Mouse (Mus musculus): ENCODE measurements around the gene Sin3b. TPM values are rescaled to one million over a fixed set of nuclear protein-coding genes. Genes with fewer than 3 reads are reported as not detected.

Gene Sin3b
- polyA plus RNA-seq, 1 experiment from 2014 or later = 144 TPM

DNA sequence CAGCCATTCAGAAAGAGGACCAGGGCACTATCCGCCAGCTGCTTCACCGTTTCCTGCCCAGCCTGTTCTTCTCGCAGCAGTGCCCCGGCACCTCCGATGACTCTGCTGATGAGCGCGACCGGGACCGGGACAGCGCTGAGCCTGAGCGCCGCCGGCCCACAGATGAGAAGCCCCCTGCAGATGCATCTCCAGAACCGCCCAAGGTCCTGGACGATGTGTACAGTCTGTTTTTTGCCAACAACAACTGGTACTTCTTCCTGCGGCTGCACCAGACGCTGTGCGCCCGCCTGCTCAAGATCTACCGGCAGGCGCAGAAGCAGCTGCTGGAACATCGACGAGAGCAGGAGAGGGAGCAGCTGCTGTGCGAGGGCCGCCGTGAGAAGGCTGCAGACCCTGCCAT, 26.8 kb downstream of the Sin3b start:
- no peak for ATAC-seq (ENCODE audit: insufficient read depth, low FRiP score)
- Histone ChIP-seq H3K27ac (ENCODE audit: low read length) (no peak overlapping the region), H3K4me3 (replicated peaks; ENCODE audit: low read length) (no peak overlapping the region), H3K9ac (ENCODE audit: low read length) (no peak overlapping the region), H3K27me3 (ENCODE audit: control insufficient read depth, insufficient read depth, low read length) (no peaks in the 10 kb centered on the region), H3K4me2 (ENCODE audit: low read depth, low read length) (no peak overlapping the region), H3K9me3 (replicated peaks; ENCODE audit: control insufficient read depth, low read length) (no peaks in the 10 kb centered on the region), H3K36me3 (ENCODE audit: control insufficient read depth, insufficient read depth, low read length) (peaks cover 44% of the 10 kb centered on the region), H3K4me1 (ENCODE audit: control insufficient read depth, insufficient read depth, low read length) (no peaks in the 10 kb centered on the region)
- 94% methylated on average over 26 of the region's 26 CpGs for WGBS

DNA sequence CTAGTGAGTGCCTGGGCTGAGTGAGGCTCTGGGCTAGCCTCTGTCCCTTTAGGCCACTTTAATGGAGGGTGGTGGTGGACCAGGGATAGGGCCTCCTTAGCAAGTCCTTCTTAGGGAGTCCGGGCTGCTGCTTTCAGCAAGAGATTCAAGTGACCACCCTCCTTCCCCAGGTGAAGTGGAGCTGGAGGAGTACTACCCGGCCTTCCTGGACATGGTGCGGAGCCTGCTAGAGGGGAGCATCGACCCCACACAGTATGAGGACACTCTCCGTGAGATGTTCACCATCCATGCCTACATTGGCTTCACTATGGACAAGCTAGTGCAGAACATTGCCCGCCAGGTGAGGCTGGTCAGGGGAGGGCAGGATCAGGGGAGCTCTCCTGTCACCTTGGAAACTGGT, 27.2 kb downstream of the Sin3b start:
- no peak for ATAC-seq (ENCODE audit: insufficient read depth, low FRiP score)
- Histone ChIP-seq H3K4me2 (ENCODE audit: low read depth, low read length) (no peak overlapping the region), H3K9ac (ENCODE audit: low read length) (no peak overlapping the region), H3K27ac (ENCODE audit: low read length) (no peak overlapping the region), H3K27me3 (ENCODE audit: control insufficient read depth, insufficient read depth, low read length) (no peaks in the 10 kb centered on the region), H3K4me3 (replicated peaks; ENCODE audit: low read length) (no peak overlapping the region), H3K4me1 (ENCODE audit: control insufficient read depth, insufficient read depth, low read length) (no peaks in the 10 kb centered on the region), H3K36me3 (ENCODE audit: control insufficient read depth, insufficient read depth, low read length) (peaks cover 43% of the 10 kb centered on the region), H3K9me3 (replicated peaks; ENCODE audit: control insufficient read depth, low read length) (no peaks in the 10 kb centered on the region)
- 99% methylated on average over 6 of the region's 6 CpGs for WGBS

DNA sequence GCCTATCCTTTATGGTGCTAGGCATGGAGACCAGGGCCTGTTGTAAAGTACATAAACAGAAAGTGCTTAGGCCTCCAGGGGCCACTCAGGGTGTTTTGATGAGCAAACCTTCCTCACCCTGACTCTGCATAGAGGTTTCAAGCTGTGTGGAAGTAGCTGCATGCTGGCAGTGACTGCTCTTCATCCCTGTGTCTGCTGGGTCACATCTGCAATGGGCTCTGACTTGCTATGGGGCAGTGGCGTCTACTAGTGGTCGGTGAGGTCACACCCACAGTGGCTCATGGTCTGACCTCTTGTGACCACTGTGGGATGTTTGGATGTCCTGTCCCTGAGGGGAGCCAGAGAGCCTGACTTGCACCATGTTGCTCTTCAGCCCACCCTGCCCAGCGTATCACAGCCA, 28.0 kb downstream of the Sin3b start:
- Histone ChIP-seq H3K4me2 (ENCODE audit: low read depth, low read length) (no peak overlapping the region), H3K36me3 (ENCODE audit: control insufficient read depth, insufficient read depth, low read length) (peaks cover 48% of the 10 kb centered on the region), H3K27me3 (ENCODE audit: control insufficient read depth, insufficient read depth, low read length) (no peaks in the 10 kb centered on the region), H3K9me3 (replicated peaks; ENCODE audit: control insufficient read depth, low read length) (no peaks in the 10 kb centered on the region), H3K4me1 (ENCODE audit: control insufficient read depth, insufficient read depth, low read length) (no peaks in the 10 kb centered on the region), H3K9ac (ENCODE audit: low read length) (no peak overlapping the region), H3K27ac (ENCODE audit: low read length) (no peak overlapping the region), H3K4me3 (replicated peaks; ENCODE audit: low read length) (no peak overlapping the region)
- no peak for ATAC-seq (ENCODE audit: insufficient read depth, low FRiP score)
- 82% methylated on average over 3 of the region's 3 CpGs for WGBS

DNA sequence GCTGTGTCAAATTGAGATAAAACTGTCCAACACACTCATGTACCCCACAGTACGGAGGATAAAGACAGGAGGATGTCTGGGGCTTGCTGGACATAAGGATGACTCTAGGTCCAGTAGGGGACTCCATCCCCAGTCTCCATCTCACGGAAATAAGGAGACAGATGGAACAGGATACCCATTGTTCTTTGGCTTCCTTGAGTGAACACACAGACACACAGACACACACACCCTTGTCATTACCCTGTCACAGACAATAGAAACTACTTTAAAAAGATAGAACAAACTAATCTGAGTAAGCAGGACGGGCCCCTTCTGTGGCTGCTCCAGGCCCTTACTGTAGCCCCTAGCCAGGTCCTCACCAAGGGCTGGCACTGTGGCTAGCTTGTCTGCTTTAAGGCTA, 29.2 kb downstream of the Sin3b start:
- 72% methylated on average over 3 of the region's 3 CpGs for WGBS
- ATAC-seq (ENCODE audit: insufficient read depth, low FRiP score) = no peak
- peaks cover 46% of the 10 kb centered on the region for H3K36me3 ChIP-seq (ENCODE audit: control insufficient read depth, insufficient read depth, low read length)
- no peak overlapping the region for H3K4me3 ChIP-seq (replicated peaks; ENCODE audit: low read length)
- H3K9me3 ChIP-seq (replicated peaks; ENCODE audit: control insufficient read depth, low read length) = no peaks in the 10 kb centered on the region
- no peak overlapping the region for H3K4me2 ChIP-seq (ENCODE audit: low read depth, low read length)
- H3K4me1 ChIP-seq (ENCODE audit: control insufficient read depth, insufficient read depth, low read length) = no peaks in the 10 kb centered on the region
- no peak overlapping the region for H3K27ac ChIP-seq (ENCODE audit: low read length)
- no peak overlapping the region for H3K9ac ChIP-seq (ENCODE audit: low read length)
- no peaks in the 10 kb centered on the region for H3K27me3 ChIP-seq (ENCODE audit: control insufficient read depth, insufficient read depth, low read length)

DNA sequence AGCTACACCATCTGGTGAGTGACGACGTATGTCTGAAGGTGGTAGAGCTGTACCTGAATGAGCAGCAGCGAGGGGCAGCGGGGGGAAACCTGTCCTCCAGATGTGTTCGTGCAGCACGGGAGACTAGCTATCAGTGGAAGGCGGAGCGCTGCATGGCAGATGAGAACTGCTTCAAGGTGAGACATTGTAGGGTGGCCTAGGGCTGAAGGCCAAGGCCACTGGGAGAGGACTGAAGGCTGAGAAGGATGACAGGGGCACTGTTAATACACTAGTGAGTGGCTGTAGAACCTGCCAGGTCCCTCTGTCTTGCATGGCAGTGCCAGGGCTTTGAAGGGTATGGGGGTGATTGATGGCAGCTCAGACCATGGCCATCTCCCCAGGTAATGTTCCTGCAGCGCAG, 30.1 kb downstream of the Sin3b start:
- no peak for ATAC-seq (ENCODE audit: insufficient read depth, low FRiP score)
- Histone ChIP-seq H3K9ac (ENCODE audit: low read length) (no peak overlapping the region), H3K4me3 (replicated peaks; ENCODE audit: low read length) (no peak overlapping the region), H3K36me3 (ENCODE audit: control insufficient read depth, insufficient read depth, low read length) (peaks cover 51% of the 10 kb centered on the region), H3K27me3 (ENCODE audit: control insufficient read depth, insufficient read depth, low read length) (no peaks in the 10 kb centered on the region), H3K4me1 (ENCODE audit: control insufficient read depth, insufficient read depth, low read length) (no peaks in the 10 kb centered on the region), H3K9me3 (replicated peaks; ENCODE audit: control insufficient read depth, low read length) (no peaks in the 10 kb centered on the region), H3K4me2 (ENCODE audit: low read depth, low read length) (no peak overlapping the region), H3K27ac (ENCODE audit: low read length) (no peak overlapping the region)
- WGBS = 94% methylated on average over 9 of the region's 9 CpGs

DNA sequence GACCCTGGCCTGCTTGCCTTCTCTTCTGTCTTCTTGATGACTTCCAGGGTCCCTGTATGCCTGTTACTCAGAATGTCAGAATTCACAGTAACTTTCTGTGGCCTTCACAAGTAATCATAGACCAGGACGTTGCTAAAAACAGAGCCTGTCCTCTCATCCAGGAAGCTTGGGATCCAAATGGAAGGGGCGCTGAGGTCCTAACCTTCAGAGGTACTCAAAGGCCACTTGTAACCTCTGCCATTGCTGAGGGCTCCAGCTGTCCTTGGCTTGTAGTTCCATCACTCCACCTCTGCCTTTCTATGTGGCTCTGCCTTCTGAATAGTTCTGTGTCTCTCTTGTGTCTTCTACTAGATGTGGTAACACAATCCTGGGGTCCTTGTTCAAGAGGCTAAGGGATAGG, 30.7 kb downstream of the Sin3b start:
- Histone ChIP-seq H3K4me2 (ENCODE audit: low read depth, low read length) (no peak overlapping the region), H3K27ac (ENCODE audit: low read length) (no peak overlapping the region), H3K9ac (ENCODE audit: low read length) (no peak overlapping the region), H3K4me1 (ENCODE audit: control insufficient read depth, insufficient read depth, low read length) (no peaks in the 10 kb centered on the region), H3K27me3 (ENCODE audit: control insufficient read depth, insufficient read depth, low read length) (no peaks in the 10 kb centered on the region), H3K9me3 (replicated peaks; ENCODE audit: control insufficient read depth, low read length) (no peaks in the 10 kb centered on the region), H3K36me3 (ENCODE audit: control insufficient read depth, insufficient read depth, low read length) (peaks cover 46% of the 10 kb centered on the region), H3K4me3 (replicated peaks; ENCODE audit: low read length) (no peak overlapping the region)
- ATAC-seq (ENCODE audit: insufficient read depth, low FRiP score) = no peak
- 89% methylated on average over 2 of the region's 2 CpGs for WGBS

DNA sequence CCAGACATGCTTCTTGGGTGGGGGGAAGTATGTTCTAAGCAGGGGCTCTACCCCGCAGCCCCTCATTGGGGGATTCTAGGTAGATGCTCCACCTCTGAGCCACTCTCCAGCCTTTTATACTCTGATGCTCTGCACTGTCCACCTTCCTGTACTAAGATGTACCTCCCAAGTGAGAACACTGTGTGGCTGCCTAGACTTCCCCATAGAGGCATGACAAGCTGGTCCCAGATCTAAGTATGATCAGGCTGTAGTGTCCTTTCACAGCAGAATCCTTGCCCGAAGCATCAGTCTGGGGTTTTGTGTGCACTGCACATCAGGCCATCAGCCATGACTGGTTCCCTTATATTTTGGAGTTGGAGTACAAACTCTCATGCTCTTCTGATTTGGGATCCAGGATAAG, 32.9 kb downstream of the Sin3b start:
- no peak overlapping the region for H3K4me2 ChIP-seq (ENCODE audit: low read depth, low read length)
- H3K9ac ChIP-seq (ENCODE audit: low read length) = no peak overlapping the region
- H3K4me1 ChIP-seq (ENCODE audit: control insufficient read depth, insufficient read depth, low read length) = no peaks in the 10 kb centered on the region
- no peak overlapping the region for H3K4me3 ChIP-seq (replicated peaks; ENCODE audit: low read length)
- H3K9me3 ChIP-seq (replicated peaks; ENCODE audit: control insufficient read depth, low read length) = no peaks in the 10 kb centered on the region
- ATAC-seq (ENCODE audit: insufficient read depth, low FRiP score) = no peak
- 95% methylated on average over 2 of the region's 2 CpGs for WGBS
- H3K36me3 ChIP-seq (ENCODE audit: control insufficient read depth, insufficient read depth, low read length) = peaks cover 36% of the 10 kb centered on the region
- H3K27ac ChIP-seq (ENCODE audit: low read length) = no peak overlapping the region
- no peaks in the 10 kb centered on the region for H3K27me3 ChIP-seq (ENCODE audit: control insufficient read depth, insufficient read depth, low read length)

DNA sequence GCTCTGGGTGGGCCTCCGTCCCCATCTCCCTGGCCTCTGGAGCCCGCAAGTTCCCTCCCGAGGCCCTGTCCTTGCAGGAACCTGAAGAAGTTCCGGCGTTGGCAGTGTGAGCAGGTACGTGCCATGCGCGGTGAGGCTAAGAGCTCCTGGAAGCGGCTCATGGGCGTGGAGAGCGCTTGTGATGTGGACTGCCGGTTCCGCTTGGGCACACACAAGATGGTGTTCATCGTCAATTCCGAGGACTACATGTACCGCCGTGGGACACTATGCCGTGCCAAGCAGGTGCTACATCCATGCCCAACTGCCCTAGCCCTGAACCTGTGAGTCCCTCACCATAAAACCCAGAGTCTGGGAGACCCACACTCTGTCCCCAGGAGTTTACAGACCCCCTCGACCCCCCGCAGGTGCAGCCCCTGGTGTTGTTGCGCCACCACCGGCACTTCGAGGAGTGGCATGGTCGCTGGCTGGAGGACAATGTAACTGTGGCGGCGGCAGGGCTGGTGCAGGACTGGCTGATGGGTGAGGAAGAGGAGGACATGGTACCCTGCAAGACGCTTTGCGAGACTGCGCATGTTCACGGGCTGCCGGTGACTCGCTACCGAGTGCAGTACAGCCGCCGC, 33.8 kb downstream of the Sin3b start:
- WGBS = 96% methylated on average over 35 of the region's 35 CpGs
- ATAC-seq (ENCODE audit: insufficient read depth, low FRiP score) = no peak
- H3K27ac ChIP-seq (ENCODE audit: low read length) = no peak overlapping the region
- peaks cover 36% of the 10 kb centered on the region for H3K36me3 ChIP-seq (ENCODE audit: control insufficient read depth, insufficient read depth, low read length)
- H3K4me3 ChIP-seq (replicated peaks; ENCODE audit: low read length) = no peak overlapping the region
- H3K9ac ChIP-seq (ENCODE audit: low read length) = no peak overlapping the region
- no peak overlapping the region for H3K4me2 ChIP-seq (ENCODE audit: low read depth, low read length)
- H3K27me3 ChIP-seq (ENCODE audit: control insufficient read depth, insufficient read depth, low read length) = no peaks in the 10 kb centered on the region
- H3K9me3 ChIP-seq (replicated peaks; ENCODE audit: control insufficient read depth, low read length) = no peaks in the 10 kb centered on the region
- no peaks in the 10 kb centered on the region for H3K4me1 ChIP-seq (ENCODE audit: control insufficient read depth, insufficient read depth, low read length)

DNA sequence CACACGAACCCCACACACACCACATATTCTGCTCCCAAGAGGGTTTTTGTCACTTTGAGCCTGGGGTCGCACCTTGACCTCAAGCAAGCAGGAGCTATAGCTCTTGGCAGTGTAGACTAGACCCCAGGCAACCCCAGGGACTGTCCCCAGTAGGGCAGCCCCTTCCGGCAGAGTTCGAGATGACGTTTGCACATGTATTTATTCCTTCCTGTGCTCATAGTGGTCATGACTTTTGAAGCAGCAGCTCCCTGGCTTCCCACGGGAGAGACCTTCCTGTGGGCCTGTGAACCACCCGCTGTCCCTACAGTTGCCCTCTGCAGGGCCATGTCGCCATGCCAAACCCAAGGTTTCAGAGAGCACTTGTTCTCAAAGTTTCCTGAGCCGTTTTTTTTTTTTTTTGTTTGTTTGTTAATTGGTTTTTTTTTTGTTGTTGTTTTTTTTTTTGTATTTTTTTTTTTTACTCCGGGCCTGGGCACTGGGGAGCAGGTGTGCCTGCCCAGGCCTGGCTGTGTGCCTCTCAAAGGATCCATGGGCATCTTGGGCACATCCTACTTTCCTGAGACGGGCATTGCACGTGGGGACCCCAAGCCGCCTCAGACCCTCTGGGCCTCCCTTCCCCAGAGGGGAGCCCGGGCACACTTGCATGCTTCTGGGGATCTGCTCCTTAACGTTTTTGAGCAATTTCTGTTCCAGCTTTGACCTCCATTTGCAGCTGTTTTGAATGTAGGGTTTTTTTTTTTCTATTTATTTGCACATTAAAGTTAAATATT, 34.5 kb downstream of the Sin3b start:
- Histone ChIP-seq H3K9ac (ENCODE audit: low read length) (no peak overlapping the region), H3K4me1 (ENCODE audit: control insufficient read depth, insufficient read depth, low read length) (no peaks in the 10 kb centered on the region), H3K27me3 (ENCODE audit: control insufficient read depth, insufficient read depth, low read length) (no peaks in the 10 kb centered on the region), H3K9me3 (replicated peaks; ENCODE audit: control insufficient read depth, low read length) (no peaks in the 10 kb centered on the region), H3K4me3 (replicated peaks; ENCODE audit: low read length) (no peak overlapping the region), H3K36me3 (ENCODE audit: control insufficient read depth, insufficient read depth, low read length) (peaks cover 33% of the 10 kb centered on the region), H3K27ac (ENCODE audit: low read length) (no peak overlapping the region), H3K4me2 (ENCODE audit: low read depth, low read length) (no peak overlapping the region)
- WGBS = 91% methylated on average over 15 of the region's 15 CpGs
- 0 out of 2 replicates have a peak, but pooled peaks have one; percentile 12 for ATAC-seq (ENCODE audit: insufficient read depth, low FRiP score)
